Mouse (Mus musculus): ENCODE measurements around the gene Rbl2. TPM values are rescaled to one million over a fixed set of nuclear protein-coding genes. Genes with fewer than 3 reads are reported as not detected.
A peak's percentile ranks its signal among the peaks of the same experiment; 100 is the strongest.

The Rbl2 gene
- polyA plus RNA-seq, 1 experiment from 2014 or later: 13.7 TPM

DNA sequence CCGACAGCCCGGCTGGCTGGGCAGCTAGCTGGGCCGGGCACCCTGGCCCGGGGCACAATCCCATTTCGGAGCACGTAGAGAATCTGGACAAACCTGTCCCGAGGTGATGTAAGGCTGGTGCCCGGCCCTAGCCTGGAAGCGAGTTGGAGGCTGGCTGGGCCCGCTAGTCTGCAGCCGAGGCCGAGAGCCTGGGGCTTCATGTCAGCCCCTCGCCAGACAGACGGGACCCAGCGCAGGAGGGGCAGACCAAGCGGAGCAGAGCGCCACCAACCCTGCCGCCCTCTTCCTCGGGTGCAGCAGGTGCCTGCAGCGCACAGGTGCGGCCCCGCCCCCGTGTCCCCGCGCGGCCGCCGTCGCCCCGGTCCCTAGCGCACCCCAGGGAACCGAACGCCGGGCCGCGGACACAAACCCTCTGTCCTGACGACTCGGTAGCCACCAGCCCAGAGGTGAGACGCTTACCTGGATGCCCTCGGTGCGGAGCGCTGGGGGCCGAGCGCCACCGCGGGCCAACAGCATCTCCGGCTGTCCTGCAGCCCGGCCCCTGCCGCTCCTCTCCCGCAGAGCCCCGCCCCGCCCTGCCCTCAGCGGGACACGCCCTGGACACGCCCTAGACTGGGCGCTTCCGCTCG, 63.7 kb downstream of the Rbl2 start:
- DNase-seq (ENCODE audit: low spot score): peak; percentile 75
- peak overlapping the region; percentile 83 for H3K27ac ChIP-seq (ENCODE audit: low read length)
- WGBS: under 1% methylated on average over 43 of the region's 58 CpGs
- H3K9ac ChIP-seq (replicated peaks; ENCODE audit: low read depth): peak overlapping the region; percentile 62
- TF ChIP-seq EP300 (IDR thresholded peaks at IDR 0.05) (no peak), CTCF (IDR thresholded peaks at IDR 0.05) (no peak; the same call in 1 of the 2 replicates)
- H3K9me3 ChIP-seq (ENCODE audit: low read length): no peaks in the 10 kb centered on the region
- peaks cover 16% of the 10 kb centered on the region for H3K4me1 ChIP-seq (ENCODE audit: insufficient read depth, low read depth, low read length)
- ATAC-seq: peak; percentile 49
- peak overlapping the region; percentile 88 for H3K4me3 ChIP-seq (ENCODE audit: low read depth, low read length)
- H3K36me3 ChIP-seq (ENCODE audit: insufficient read depth, low read length): peaks cover 8% of the 10 kb centered on the region; the same call in 1 of the 2 replicates
- H3K27me3 ChIP-seq (replicated peaks; ENCODE audit: insufficient read depth, low read length): no peaks in the 10 kb centered on the region
- peak overlapping the region; percentile 67 for H3K4me2 ChIP-seq (replicated peaks; ENCODE audit: low read depth, low read length)

DNA sequence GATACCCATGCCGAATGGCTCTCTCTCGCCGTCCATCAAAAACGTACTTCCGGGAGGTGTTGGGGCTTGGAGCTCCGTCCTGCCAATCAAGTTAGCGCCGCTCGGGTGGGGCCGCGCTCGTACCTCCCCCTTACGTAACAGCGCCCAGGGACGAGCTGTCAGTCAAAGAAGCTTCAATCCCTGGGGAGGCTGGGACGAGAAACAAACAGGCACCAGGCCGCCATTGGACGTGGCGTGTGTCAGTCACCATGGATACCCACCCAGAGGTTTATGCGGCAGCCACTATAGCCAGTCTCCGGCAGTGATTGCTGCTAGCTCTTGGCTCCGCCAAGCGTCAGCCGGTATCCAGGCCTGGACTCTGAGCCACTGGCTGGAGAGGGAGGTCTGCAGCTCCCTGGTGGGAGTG, 64.2 kb downstream of the Rbl2 start:
- ATAC-seq: peak; percentile 98

DNA sequence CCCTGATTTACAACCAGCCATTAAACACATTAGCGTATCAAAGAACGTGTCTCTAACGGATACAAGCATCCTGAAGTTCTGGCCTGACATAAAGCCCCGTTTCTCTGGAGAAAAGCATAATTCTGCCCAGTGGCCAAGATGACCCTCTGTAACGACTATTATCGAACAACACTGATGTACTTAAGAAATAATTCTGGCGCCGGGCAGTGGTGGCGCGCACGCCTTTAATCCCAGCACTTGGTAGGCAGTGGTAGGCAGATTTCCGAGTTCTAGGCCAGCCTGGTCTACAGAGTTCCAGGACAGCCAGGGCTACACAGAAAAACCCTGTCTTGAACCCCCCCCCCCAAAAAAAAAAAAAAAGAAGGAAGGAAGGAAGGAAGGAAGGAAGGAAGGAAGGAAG, 64.8 kb downstream of the Rbl2 start:
- Histone ChIP-seq H3K4me3 (ENCODE audit: low read depth, low read length) (no peak overlapping the region), H3K9me3 (ENCODE audit: low read length) (no peaks in the 10 kb centered on the region), H3K27ac (ENCODE audit: low read length) (peak overlapping the region; percentile 72), H3K4me2 (replicated peaks; ENCODE audit: low read depth, low read length) (peak overlapping the region; percentile 38; the same call in 1 of the 2 replicates), H3K36me3 (ENCODE audit: insufficient read depth, low read length) (no peaks in the 10 kb centered on the region), H3K9ac (replicated peaks; ENCODE audit: low read depth) (no peak overlapping the region), H3K27me3 (replicated peaks; ENCODE audit: insufficient read depth, low read length) (no peaks in the 10 kb centered on the region), H3K4me1 (ENCODE audit: insufficient read depth, low read depth, low read length) (peaks cover 16% of the 10 kb centered on the region)
- 55% methylated on average over 12 of the region's 12 CpGs for WGBS
- DNase-seq (ENCODE audit: low spot score) (no peak), ATAC-seq (no peak)
- no peak for TF ChIP-seq CTCF (IDR thresholded peaks at IDR 0.05)
- no peak; the same call in 1 of the 2 replicates for TF ChIP-seq EP300 (IDR thresholded peaks at IDR 0.05)

More for the DNA sequence above, 64.2 kb downstream of the Rbl2 start:
- Histone ChIP-seq H3K4me3 (ENCODE audit: low read depth, low read length) (peak overlapping the region; percentile 88), H3K36me3 (ENCODE audit: insufficient read depth, low read length) (peaks cover 5% of the 10 kb centered on the region; the same call in 1 of the 2 replicates), H3K4me2 (replicated peaks; ENCODE audit: low read depth, low read length) (peak overlapping the region; percentile 67), H3K4me1 (ENCODE audit: insufficient read depth, low read depth, low read length) (peaks cover 16% of the 10 kb centered on the region), H3K27me3 (replicated peaks; ENCODE audit: insufficient read depth, low read length) (no peaks in the 10 kb centered on the region), H3K9ac (replicated peaks; ENCODE audit: low read depth) (no peak overlapping the region), H3K27ac (ENCODE audit: low read length) (peak overlapping the region; percentile 72), H3K9me3 (ENCODE audit: low read length) (no peaks in the 10 kb centered on the region)
- peak; percentile 100 for DNase-seq (ENCODE audit: low spot score)
- TF ChIP-seq CTCF (IDR thresholded peaks at IDR 0.05) (peak; percentile 65), EP300 (IDR thresholded peaks at IDR 0.05) (no peak)
- under 1% methylated on average over 24 of the region's 24 CpGs for WGBS

GRCm38 (mm10) chr8:91135308-91136181, 65.7 kb downstream of the Rbl2 start:
- TF ChIP-seq EP300 (IDR thresholded peaks at IDR 0.05) (no peak), CTCF (IDR thresholded peaks at IDR 0.05) (no peak)
- no peaks in the 10 kb centered on the region for H3K27me3 ChIP-seq (replicated peaks; ENCODE audit: insufficient read depth, low read length)
- H3K9ac ChIP-seq (replicated peaks; ENCODE audit: low read depth): no peak overlapping the region
- no peaks in the 10 kb centered on the region for H3K9me3 ChIP-seq (ENCODE audit: low read length)
- H3K36me3 ChIP-seq (ENCODE audit: insufficient read depth, low read length): no peaks in the 10 kb centered on the region
- peaks cover 16% of the 10 kb centered on the region for H3K4me1 ChIP-seq (ENCODE audit: insufficient read depth, low read depth, low read length)
- peak; percentile 53 for DNase-seq (ENCODE audit: low spot score)
- H3K4me2 ChIP-seq (replicated peaks; ENCODE audit: low read depth, low read length): no peak overlapping the region
- 0 out of 2 replicates have a peak overlapping the region, but pooled peaks have one; percentile 11 for H3K27ac ChIP-seq (ENCODE audit: low read length)
- no peak overlapping the region for H3K4me3 ChIP-seq (ENCODE audit: low read depth, low read length)
- 79% methylated on average over 14 of the region's 14 CpGs for WGBS
- no peak for ATAC-seq

GRCm38 (mm10) chr8:91140828-91141227, 71.0 kb downstream of the Rbl2 start:
- ATAC-seq: no peak
- 64% methylated on average over 4 of the region's 4 CpGs for WGBS
- TF ChIP-seq CTCF (IDR thresholded peaks at IDR 0.05) (no peak), EP300 (IDR thresholded peaks at IDR 0.05) (no peak)

DNA sequence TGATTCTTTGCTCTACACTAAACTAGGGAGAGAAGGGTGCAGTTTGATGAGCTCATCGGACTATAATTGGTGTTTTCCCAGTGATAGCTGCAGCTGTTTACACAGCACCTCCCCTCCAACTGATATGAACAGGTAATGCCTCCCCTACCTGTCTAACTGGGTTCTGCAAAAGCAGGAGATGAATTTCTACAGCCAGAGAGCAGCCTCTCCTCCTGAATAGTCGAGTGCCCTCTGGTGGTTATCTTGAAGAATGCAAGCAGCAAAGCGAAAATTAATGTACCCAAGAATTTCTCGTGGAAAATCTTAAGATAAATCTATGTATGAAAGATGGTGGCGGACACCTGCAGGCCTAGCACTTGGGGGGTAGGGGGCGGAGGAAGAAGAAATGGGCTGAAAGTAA, 77.9 kb downstream of the Rbl2 start:
- no peak for ATAC-seq
- peak; percentile 72 for DNase-seq (ENCODE audit: low spot score)
- 0 out of 2 replicates have a peak overlapping the region, but pooled peaks have one; percentile 19 for H3K9ac ChIP-seq (replicated peaks; ENCODE audit: low read depth)
- H3K27ac ChIP-seq (ENCODE audit: low read length): no peak overlapping the region
- no peaks in the 10 kb centered on the region for H3K36me3 ChIP-seq (ENCODE audit: insufficient read depth, low read length)
- peak overlapping the region; percentile 43 for H3K4me2 ChIP-seq (replicated peaks; ENCODE audit: low read depth, low read length)
- H3K4me3 ChIP-seq (ENCODE audit: low read depth, low read length): no peak overlapping the region
- peaks cover 3% of the 10 kb centered on the region; the same call in 1 of the 2 replicates for H3K4me1 ChIP-seq (ENCODE audit: insufficient read depth, low read depth, low read length)
- WGBS: 4% methylated on average over 6 of the region's 6 CpGs
- TF ChIP-seq CTCF (IDR thresholded peaks at IDR 0.05) (peak; percentile 88), EP300 (IDR thresholded peaks at IDR 0.05) (no peak)
- H3K9me3 ChIP-seq (ENCODE audit: low read length): no peaks in the 10 kb centered on the region
- no peaks in the 10 kb centered on the region for H3K27me3 ChIP-seq (replicated peaks; ENCODE audit: insufficient read depth, low read length)

More at GRCm38 (mm10) chr8:91140828-91141227, 71.0 kb downstream of the Rbl2 start:
- H3K9me3 ChIP-seq (ENCODE audit: low read length): no peaks in the 10 kb centered on the region
- no peaks in the 10 kb centered on the region for H3K27me3 ChIP-seq (replicated peaks; ENCODE audit: insufficient read depth, low read length)
- no peaks in the 10 kb centered on the region for H3K4me1 ChIP-seq (ENCODE audit: insufficient read depth, low read depth, low read length)
- H3K4me2 ChIP-seq (replicated peaks; ENCODE audit: low read depth, low read length): no peak overlapping the region
- H3K36me3 ChIP-seq (ENCODE audit: insufficient read depth, low read length): no peaks in the 10 kb centered on the region
- no peak overlapping the region for H3K27ac ChIP-seq (ENCODE audit: low read length)
- no peak for DNase-seq (ENCODE audit: low spot score)
- H3K9ac ChIP-seq (replicated peaks; ENCODE audit: low read depth): no peak overlapping the region
- H3K4me3 ChIP-seq (ENCODE audit: low read depth, low read length): no peak overlapping the region
